Comparison of ENCODE assay signal across 26 mouse cellular contexts in the genomic region with DNA sequence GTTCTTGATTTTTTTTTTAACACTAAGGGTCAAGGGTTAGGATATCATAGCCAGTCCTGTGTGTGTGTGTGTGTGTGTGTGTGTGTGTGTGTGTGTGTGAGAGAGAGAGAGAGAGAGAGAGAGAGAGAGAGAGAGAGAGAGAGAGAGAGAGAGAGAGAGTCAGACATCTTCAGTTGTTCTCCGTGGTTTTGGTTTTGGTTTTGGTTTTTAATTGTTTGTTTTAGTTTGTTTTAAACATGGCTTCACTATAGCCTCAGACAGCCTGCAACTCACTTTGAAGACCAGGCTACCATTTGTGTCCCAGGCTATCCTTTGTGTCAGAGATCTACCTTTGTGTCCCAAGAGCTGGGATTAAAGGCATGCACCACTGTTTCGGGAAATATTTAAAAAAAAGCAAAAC.
DNase-seq lines count a peak whose midpoint lies in the region; ATAC-seq and TF ChIP-seq lines count a peak whose summit lies in the region.
"Had no signal": no experiment of that assay in that cellular context is flagged by ENCODE, and none has a peak within 500 bp of the region (broad histone marks: within the 10 kb centered on the region; RNA-seq: fewer than 3 reads in every experiment).

No protein-coding gene starts in this region.

- TF ChIP-seq EP300 in CH12.LX (IDR thresholded peaks at IDR 0.05; ENCODE audit: low read length), result no peak

- H3K4me3 ChIP-seq in kidney, embryonic 16.5 days (ENCODE audit: low read length), result no peak overlapping the region
- peak overlapping the region in 1 of 3 experiments; percentile 25 for H3K4me3 ChIP-seq in CH12.LX (replicated peaks in 1 of 3; ENCODE audit: low read depth in 2 of 3, low read length in 2 of 3, poor library complexity in 1 of 3)
- H3K4me3 ChIP-seq: forebrain, embryonic 10.5 days; forebrain, embryonic 13.5 days; heart, embryonic 12.5 days; heart, embryonic 15.5 days; intestine, embryonic 15.5 days had no signal

- no peaks in the 10 kb centered on the region for H3K79me2 ChIP-seq in CH12.LX (replicated peaks; ENCODE audit: control insufficient read depth, extremely low read depth, insufficient read depth, poor library complexity, severe bottlenecking)

- H3K27me3 ChIP-seq in kidney, embryonic 16.5 days (ENCODE audit: insufficient read depth, low read length), result no peaks in the 10 kb centered on the region
- no peaks in the 10 kb centered on the region for H3K27me3 ChIP-seq in CH12.LX (replicated peaks)
- H3K27me3 ChIP-seq: forebrain, embryonic 13.5 days; heart, embryonic 12.5 days; heart, embryonic 15.5 days; intestine, embryonic 15.5 days; Patski had no signal

- H3K36me3 ChIP-seq in kidney, embryonic 16.5 days (ENCODE audit: insufficient read depth, low read length), result no peaks in the 10 kb centered on the region
- no peaks in the 10 kb centered on the region for H3K36me3 ChIP-seq in CH12.LX (replicated peaks in 1 of 2; ENCODE audit: control insufficient read depth in 1 of 2, insufficient read depth in 1 of 2, low read length in 1 of 2)
- H3K36me3 ChIP-seq: forebrain, embryonic 10.5 days; G1E; heart, embryonic 12.5 days; heart, embryonic 15.5 days; intestine, embryonic 15.5 days had no signal

- H3K9me3 ChIP-seq in kidney, embryonic 16.5 days (ENCODE audit: low read length), result no peaks in the 10 kb centered on the region
- no peaks in the 10 kb centered on the region for H3K9me3 ChIP-seq in CH12.LX (replicated peaks; ENCODE audit: low read length)
- H3K9me3 ChIP-seq: forebrain, embryonic 10.5 days; forebrain, embryonic 13.5 days; heart, embryonic 12.5 days; heart, embryonic 15.5 days; intestine, embryonic 15.5 days had no signal

- TF ChIP-seq CTCF in CH12.LX (conservative IDR thresholded peaks at IDR 0.05 in 1 of 2, IDR thresholded peaks at IDR 0.05 in 1 of 2; ENCODE audit: low read depth in 2 of 2, low read length in 2 of 2), result no peak

- dilution Hi-C loops in CH12.LX (cut with MboI; ENCODE audit: extremely low pct_ligation_motif_present, extremely low pct_unique_long_range_greater_than_20kb, low sequenced_read_pairs), result no loop called here

- peak overlapping the region; percentile 31; the same call in 1 of the 2 replicates for H3K27ac ChIP-seq in kidney, embryonic 16.5 days (ENCODE audit: low read length)
- peak overlapping the region; percentile 33 for H3K27ac ChIP-seq in CH12.LX (ENCODE audit: insufficient read depth, low read depth)
- H3K27ac ChIP-seq: forebrain, embryonic 10.5 days; forebrain, embryonic 13.5 days; heart, embryonic 15.5 days; hindbrain, embryonic 14.5 days; hindbrain, postnatal 0 days; intestine, embryonic 15.5 days had no signal

- 83% methylated on average over 2 of the region's 2 CpGs for WGBS in kidney, embryonic 16.5 days

- no peak overlapping the region for H3K4me2 ChIP-seq in kidney, embryonic 16.5 days (replicated peaks; ENCODE audit: low read depth, low read length)
- H3K4me2 ChIP-seq in CH12.LX (ENCODE audit: insufficient read depth, low read depth, poor library complexity, severe bottlenecking), result peak overlapping the region; percentile 89
- H3K4me2 ChIP-seq: forebrain, embryonic 13.5 days; heart, embryonic 12.5 days; heart, embryonic 15.5 days; hindbrain, embryonic 14.5 days; intestine, embryonic 15.5 days had no signal

- in situ Hi-C loops in CH12.LX (cut with MboI; ENCODE audit: low pct_ligation_motif_present, low pct_unique_long_range_greater_than_20kb, low sequenced_read_pairs), result no loop called here

- H3K4me1 ChIP-seq in kidney, embryonic 16.5 days (ENCODE audit: insufficient read depth, low read length), result peaks cover 20% of the 10 kb centered on the region; the same call in 1 of the 2 replicates
- peaks cover 19 to 50% of the 10 kb centered on the region in 2 experiments for H3K4me1 ChIP-seq in CH12.LX (ENCODE audit: control insufficient read depth in 1 of 2, insufficient read depth in 2 of 2)
- H3K4me1 ChIP-seq: forebrain, embryonic 10.5 days; forebrain, embryonic 13.5 days; heart, embryonic 15.5 days; intestine, embryonic 15.5 days had no signal

- no peak for TF ChIP-seq POLR2A in CH12.LX (IDR thresholded peaks at IDR 0.05; ENCODE audit: low read depth, low read length)

- ATAC-seq in kidney, embryonic 16.5 days (ENCODE audit: low FRiP score, low TSS enrichment), result no peak
- ATAC-seq: forebrain, embryonic 16.5 days; hindbrain, postnatal 0 days; intestine, embryonic 15.5 days; Patski had no signal

- no peak overlapping the region for H3K9ac ChIP-seq in kidney, embryonic 16.5 days (replicated peaks; ENCODE audit: low read length)
- H3K9ac ChIP-seq in CH12.LX (ENCODE audit: insufficient read depth, low read depth), result peak overlapping the region; percentile 10
- H3K9ac ChIP-seq: forebrain, embryonic 13.5 days; heart, embryonic 12.5 days; heart, embryonic 15.5 days; hindbrain, embryonic 14.5 days; intestine, embryonic 15.5 days had no signal

- no peak for DNase-seq in kidney, postnatal 36 days
- DNase-seq in CD4-positive helper T cell, adult 2 months (ENCODE audit: low read depth, low spot score), result peak; percentile 26
- DNase-seq in CH12.LX (ENCODE audit: extremely low read depth), result peak; percentile 24
- peak; percentile 12 for DNase-seq in induced T-regulatory cell, adult 2 months (ENCODE audit: low read depth)
- DNase-seq in urinary bladder, postnatal 4 days (ENCODE audit: low spot score in 2 of 2), result no peak
- DNase-seq in layer of hippocampus, adult 9-10 months (ENCODE audit: low spot score), result no peak
- no peak for DNase-seq in frontal cortex, postnatal 10 days (ENCODE audit: low spot score in 2 of 2)
- DNase-seq: adrenal gland, adult 2 months; adrenal gland, postnatal 14 days; cerebellum, adult 11-12 months; cerebellum, adult 8-10 months; cerebellum, postnatal 10 days; gastrocnemius, postnatal 25 days; heart, postnatal 10 days; heart, postnatal 36 days had no signal

- TF ChIP-seq RAD21 in CH12.LX (IDR thresholded peaks at IDR 0.05; ENCODE audit: low read depth, low read length), result no peak

TF ChIP-seq in CH12.LX, 34 proteins besides CTCF, POLR2A, EP300 and RAD21:
- TF ChIP-seq ZKSCAN1 (IDR thresholded peaks at IDR 0.05; ENCODE audit: borderline replicate concordance, low read depth, low read length), result no peak
- TF ChIP-seq MAZ (IDR thresholded peaks at IDR 0.05; ENCODE audit: low read depth, low read length), result no peak
- TF ChIP-seq MYC (IDR thresholded peaks at IDR 0.05; ENCODE audit: low read depth, low read length), result no peak
- no peak for TF ChIP-seq POLR2AphosphoS2 (IDR thresholded peaks at IDR 0.05; ENCODE audit: low read depth, low read length)
- no peak for TF ChIP-seq MAX (IDR thresholded peaks at IDR 0.05; ENCODE audit: low read length)
- no peak for TF ChIP-seq PAX5 (IDR thresholded peaks at IDR 0.05; ENCODE audit: low read length)
- no peak for TF ChIP-seq KAT2A (IDR thresholded peaks at IDR 0.05; ENCODE audit: insufficient replicate concordance, low read length)
- TF ChIP-seq ELF1 (IDR thresholded peaks at IDR 0.05; ENCODE audit: low read depth, low read length), result no peak
- no peak for TF ChIP-seq TCF12 (IDR thresholded peaks at IDR 0.05; ENCODE audit: low read depth, low read length)
- TF ChIP-seq ETS1 (conservative IDR thresholded peaks at IDR 0.05; ENCODE audit: low read depth, low read length), result peak; percentile 50
- 0 out of 2 replicates have a peak, but pooled peaks have one; percentile 13 for TF ChIP-seq SIN3A (IDR thresholded peaks at IDR 0.05; ENCODE audit: low read length)
- 0 out of 2 replicates have a peak, but pooled peaks have one; percentile 0 for TF ChIP-seq BHLHE40 (IDR thresholded peaks at IDR 0.05; ENCODE audit: low read depth, low read length)
- no peak for TF ChIP-seq E2F4 (IDR thresholded peaks at IDR 0.05; ENCODE audit: insufficient replicate concordance, low read depth, low read length)
- TF ChIP-seq IRF4 (IDR thresholded peaks at IDR 0.05; ENCODE audit: low read depth, low read length), result 0 out of 2 replicates have a peak, but pooled peaks have one; percentile 13
- no peak for TF ChIP-seq ZC3H11A (IDR thresholded peaks at IDR 0.05; ENCODE audit: low read depth, low read length)
- no peak for TF ChIP-seq UBTF (IDR thresholded peaks at IDR 0.05; ENCODE audit: low read depth, low read length)
- no peak for TF ChIP-seq NRF1 (IDR thresholded peaks at IDR 0.05; ENCODE audit: low read depth, low read length)
- no peak for TF ChIP-seq MEF2A (IDR thresholded peaks at IDR 0.05; ENCODE audit: borderline replicate concordance, low read depth, low read length)
- no peak for TF ChIP-seq USF1 (IDR thresholded peaks at IDR 0.05; ENCODE audit: low read depth, low read length)
- TF ChIP-seq NELFE (IDR thresholded peaks at IDR 0.05; ENCODE audit: low read depth, low read length), result no peak
- no peak for TF ChIP-seq USF2 (conservative IDR thresholded peaks at IDR 0.05; ENCODE audit: low read depth, low read length)
- TF ChIP-seq SMC3 (IDR thresholded peaks at IDR 0.05; ENCODE audit: low read depth, low read length), result no peak
- TF ChIP-seq MAFK (IDR thresholded peaks at IDR 0.05; ENCODE audit: insufficient replicate concordance, low read length), result no peak
- TF ChIP-seq JUN (IDR thresholded peaks at IDR 0.05; ENCODE audit: insufficient read depth, low read depth, low read length), result no peak
- no peak for TF ChIP-seq RCOR1 (conservative IDR thresholded peaks at IDR 0.05; ENCODE audit: low read depth, low read length)
- TF ChIP-seq CHD1 (IDR thresholded peaks at IDR 0.05; ENCODE audit: low read depth, low read length), result no peak

Comparison
In these comparisons a context has a peak if more than half of its experiments do, and no peak if none do; other contexts are left out.
1. DNase-seq: peak in CD4-positive helper T cell, adult 2 months (single experiment), CH12.LX (single experiment) and induced T-regulatory cell, adult 2 months (single experiment); none in kidney, postnatal 36 days (0 of 2), urinary bladder, postnatal 4 days (0 of 2), layer of hippocampus, adult 9-10 months (single experiment) and frontal cortex, postnatal 10 days (0 of 2).